In the genomic region with DNA sequence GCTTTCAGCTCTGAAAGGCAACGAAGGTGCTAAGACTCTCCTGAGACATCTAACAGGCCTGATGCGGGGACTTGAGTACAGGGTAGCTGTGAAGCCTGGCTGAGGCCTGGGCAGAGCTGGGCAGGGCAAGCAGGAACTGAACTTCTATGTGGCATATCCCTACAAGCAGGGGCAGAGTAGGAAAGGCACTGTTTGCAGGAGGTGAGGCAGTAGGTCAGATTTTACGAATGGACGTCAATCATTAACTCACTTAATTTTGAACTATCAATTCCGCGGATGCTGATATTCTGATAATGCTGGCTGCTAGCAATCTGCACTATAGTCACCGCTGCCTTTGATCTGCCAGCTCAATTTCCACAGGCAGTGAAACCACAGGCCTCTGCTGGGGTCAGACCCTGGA, we compare ENCODE assay signal across 22 mouse cellular contexts.
A peak's percentile ranks its signal among the peaks of the same experiment; 100 is the strongest.
DNase-seq lines count a peak whose midpoint lies in the region; ATAC-seq and TF ChIP-seq lines count a peak whose summit lies in the region.
"Had no signal": no experiment of that assay in that cellular context is flagged by ENCODE, and none has a peak within 500 bp of the region (broad histone marks: within the 10 kb centered on the region; RNA-seq: fewer than 3 reads in every experiment).

No protein-coding gene starts in this region.

- H3K4me2 ChIP-seq in liver, embryonic 12.5 days = no peak overlapping the region
- H3K4me2 ChIP-seq: heart, embryonic 13.5 days; hindbrain, embryonic 13.5 days; liver, embryonic 11.5 days; neural tube, embryonic 15.5 days had no signal

- H3K27ac ChIP-seq in liver, adult 2 months (replicated peaks; ENCODE audit: insufficient read depth, low read depth, low read length) = no peak overlapping the region
- H3K27ac ChIP-seq in liver, embryonic 12.5 days = no peak overlapping the region
- H3K27ac ChIP-seq: embryonic facial prominence, embryonic 10.5 days; heart, embryonic 13.5 days; hindbrain, embryonic 13.5 days; neural tube, embryonic 15.5 days had no signal

- H3K9me3 ChIP-seq in liver, embryonic 12.5 days (replicated peaks) = no peaks in the 10 kb centered on the region
- H3K9me3 ChIP-seq: embryonic facial prominence, embryonic 10.5 days; G1E; heart, embryonic 13.5 days; hindbrain, embryonic 13.5 days; neural tube, embryonic 15.5 days had no signal

- no peak overlapping the region for H3K4me3 ChIP-seq in liver, adult 2 months (ENCODE audit: insufficient read depth, low read depth, low read length)
- no peak overlapping the region for H3K4me3 ChIP-seq in liver, embryonic 12.5 days
- H3K4me3 ChIP-seq: embryonic facial prominence, embryonic 10.5 days; heart, embryonic 13.5 days; hindbrain, embryonic 13.5 days; neural tube, embryonic 15.5 days had no signal

- no peaks in the 10 kb centered on the region for H3K36me3 ChIP-seq in liver, adult 2 months (ENCODE audit: control insufficient read depth, insufficient read depth, low read length)
- no peaks in the 10 kb centered on the region for H3K36me3 ChIP-seq in liver, embryonic 12.5 days
- H3K36me3 ChIP-seq: embryonic facial prominence, embryonic 10.5 days; G1E; heart, embryonic 13.5 days; hindbrain, embryonic 13.5 days; neural tube, embryonic 15.5 days had no signal

- WGBS in liver, adult 2 months = 43% methylated on average over 7 of the region's 7 CpGs
- WGBS in liver, embryonic 12.5 days (ENCODE audit: insufficient replicate concordance) = 77% methylated on average over 7 of the region's 7 CpGs

- H3K4me1 ChIP-seq in liver, adult 2 months (ENCODE audit: control insufficient read depth, insufficient read depth, low read length) = peaks cover 5% of the 10 kb centered on the region; the same call in 1 of the 2 replicates
- no peaks in the 10 kb centered on the region for H3K4me1 ChIP-seq in liver, embryonic 12.5 days
- H3K4me1 ChIP-seq: heart, embryonic 13.5 days had no signal

- no peak for ATAC-seq in liver, embryonic 12.5 days
- ATAC-seq: inflammation-experienced regulatory T-cells, adult 6 months; midbrain, embryonic 16.5 days had no signal

- TF ChIP-seq CTCF in liver, adult 2 months (IDR thresholded peaks at IDR 0.05; ENCODE audit: low read depth, low read length) = no peak

- no peak overlapping the region for H3K9ac ChIP-seq in liver, adult 2 months (ENCODE audit: low read depth, low read length)
- H3K9ac ChIP-seq in liver, embryonic 12.5 days = no peak overlapping the region
- H3K9ac ChIP-seq: heart, embryonic 13.5 days; hindbrain, embryonic 13.5 days; neural tube, embryonic 15.5 days had no signal

- TF ChIP-seq POLR2A in liver, adult 2 months (IDR thresholded peaks at IDR 0.05; ENCODE audit: extremely low read depth, insufficient read depth, low read length) = no peak

- DNase-seq in liver, adult 2 months (ENCODE audit: extremely low read depth, low read depth, low spot score) = peak; percentile 81
- DNase-seq in kidney, adult 9 months = peak; percentile 58
- peak; percentile 17 to 65 for DNase-seq in kidney, postnatal 25 days
- no peak for DNase-seq in right cerebral cortex, adult 18-20 months
- DNase-seq in layer of hippocampus, postnatal 25 days (ENCODE audit: extremely low spot score in 1 of 2, low spot score in 1 of 2) = no peak
- DNase-seq in thymus, postnatal 25 days = no peak
- DNase-seq: adrenal gland, postnatal 36 days; cerebellum, adult 18-20 months; cerebellum, postnatal 36 days; lung, adult 2 months; lung, postnatal 36 days; right cerebral cortex, postnatal 14 days; thymus, postnatal 14 days had no signal

- H3K27me3 ChIP-seq in liver, adult 2 months (ENCODE audit: control insufficient read depth, insufficient read depth, low read length) = no peaks in the 10 kb centered on the region
- H3K27me3 ChIP-seq in liver, embryonic 12.5 days (replicated peaks) = no peaks in the 10 kb centered on the region
- H3K27me3 ChIP-seq: hindbrain, embryonic 13.5 days; neural tube, embryonic 15.5 days had no signal

- no peaks in the 10 kb centered on the region for H3K79me2 ChIP-seq in liver, adult 2 months (ENCODE audit: control insufficient read depth, insufficient read depth, low read length)

Comparison
In these comparisons a context has a peak if more than half of its experiments do, and no peak if none do; other contexts are left out.
1. DNase-seq: peak in liver, adult 2 months (single experiment), kidney, adult 9 months (single experiment) and kidney, postnatal 25 days (2 of 2); none in right cerebral cortex, adult 18-20 months (single experiment), layer of hippocampus, postnatal 25 days (0 of 2) and thymus, postnatal 25 days (single experiment).